Mouse (Mus musculus) liver, embryonic 12.5 days (tissue): ENCODE results near the gene Mid1. TPM values are rescaled to one million over a fixed set of nuclear protein-coding genes. Genes with fewer than 3 reads are reported as not detected.

Experiments used
- ATAC-seq: fragments of 200-750 bp; cut with Nextera tagmentation; 2 replicates; pipeline ENCODE4 v1.8.0; 2017; ENCODE audit warnings: moderate number of reproducible peaks, mild to moderate bottlenecking, moderate library complexity
- H3K27ac ChIP-seq: fragments of 300-500 bp; sonication (generic); 2 replicates; pipeline ENCODE4 v1.5.1; 2016; ENCODE audit warnings: mild to moderate bottlenecking
- H3K27me3 ChIP-seq: fragments of 300-500 bp; sonication (generic); replicated peaks from 2 replicates; pipeline ENCODE4 v1.6.1; 2016; ENCODE audit warnings: mild to moderate bottlenecking, moderate library complexity
- H3K36me3 ChIP-seq: fragments of 300-500 bp; sonication (generic); 2 replicates; pipeline ENCODE4 v1.6.1; 2016; ENCODE audit warnings: mild to moderate bottlenecking, moderate library complexity
- H3K4me1 ChIP-seq: fragments of 300-500 bp; sonication (generic); 2 replicates; pipeline ENCODE4 v1.6.1; 2016
- H3K4me2 ChIP-seq: fragments of 300-500 bp; sonication (generic); 2 replicates; pipeline ENCODE4 v1.6.1; 2016; ENCODE audit warnings: mild to moderate bottlenecking, moderate library complexity
- H3K4me3 ChIP-seq: fragments of 300-500 bp; sonication (generic); 2 replicates; pipeline ENCODE4 v1.5.1; 2016; ENCODE audit warnings: mild to moderate bottlenecking, moderate library complexity
- H3K9ac ChIP-seq: fragments of 300-500 bp; sonication (generic); 2 replicates; pipeline ENCODE4 v1.6.1; 2016; ENCODE audit warnings: mild to moderate bottlenecking, moderate library complexity
- H3K9me3 ChIP-seq: fragments of 300-500 bp; sonication (generic); replicated peaks from 2 replicates; pipeline ENCODE4 v1.6.1; 2016; ENCODE audit warnings: mild to moderate bottlenecking, moderate library complexity
- WGBS: fragments of 180-500 bp; shearing (Covaris S2); methylation state at CpG from one replicate; pipeline ENCODE4 v1.1.7; 2016; ENCODE audit not compliant: insufficient replicate concordance; 5-methylcytosine and 5-hydroxymethylcytosine counted together
- polyA plus RNA-seq: library from polyadenylated mRNA; unstranded; fragments of >200 nt; fragmentation: Nextera tagmentation; extraction: Ambion mirVana; gene quantifications from 2 replicates; pipeline ENCODE4 v1.2.1, GENCODE M21; 2016

Gene Mid1
- polyA plus RNA-seq, 1 experiment from 2014 or later = 3.3 TPM

DNA sequence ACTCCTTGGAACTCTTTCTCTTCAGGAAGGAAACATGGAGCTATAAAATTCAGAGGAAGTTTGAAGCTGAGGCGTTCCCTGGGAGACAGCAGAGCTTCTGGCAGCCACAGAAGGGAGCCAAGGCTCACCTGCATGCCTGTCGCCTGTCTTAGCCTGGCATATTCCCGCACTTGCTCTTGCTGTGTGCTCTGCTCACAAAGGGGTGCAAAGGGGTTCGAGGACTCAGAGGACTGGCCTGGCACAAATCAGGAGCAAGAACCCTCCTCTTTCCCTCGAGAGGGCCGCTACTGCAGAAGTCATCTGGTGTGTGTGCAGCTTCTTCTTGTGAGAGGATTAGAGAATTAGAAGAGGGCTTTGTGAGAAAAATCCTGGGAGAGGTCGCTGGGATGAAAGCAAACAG, 142.7 kb downstream of the Mid1 start:
- Histone ChIP-seq H3K9ac (no peak overlapping the region), H3K27ac (no peak overlapping the region), H3K4me2 (no peak overlapping the region), H3K36me3 (no peaks in the 10 kb centered on the region), H3K4me1 (no peaks in the 10 kb centered on the region), H3K27me3 (no peaks in the 10 kb centered on the region), H3K4me3 (no peak overlapping the region), H3K9me3 (no peaks in the 10 kb centered on the region)
- WGBS = 32% methylated on average over 7 of the region's 7 CpGs
- no peak for ATAC-seq

DNA sequence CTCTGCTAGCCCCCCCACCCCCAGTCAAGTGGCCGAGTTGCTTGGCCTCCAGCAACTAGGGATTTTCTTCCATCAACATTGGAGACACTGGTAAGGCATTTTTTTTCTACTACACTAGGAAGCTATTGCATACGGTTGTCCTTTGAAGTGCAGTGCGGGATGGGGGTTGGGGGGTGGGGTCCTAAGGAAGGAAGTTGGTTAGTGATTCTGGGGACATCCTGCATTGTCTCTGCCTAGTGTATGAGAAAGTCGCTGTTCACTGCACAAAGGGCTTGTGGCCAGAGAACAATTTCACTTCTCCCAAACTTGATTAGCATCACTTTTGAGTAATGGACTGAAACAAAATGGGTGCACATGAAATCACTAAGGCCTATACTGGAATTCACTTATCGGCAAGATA, 143.1 kb downstream of the Mid1 start:
- no peaks in the 10 kb centered on the region for H3K27me3 ChIP-seq
- H3K27ac ChIP-seq = no peak overlapping the region
- WGBS = 27% methylated on average over 5 of the region's 5 CpGs
- no peaks in the 10 kb centered on the region for H3K36me3 ChIP-seq
- H3K4me1 ChIP-seq = no peaks in the 10 kb centered on the region
- H3K9ac ChIP-seq = no peak overlapping the region
- ATAC-seq = no peak
- no peak overlapping the region for H3K4me3 ChIP-seq
- H3K9me3 ChIP-seq = no peaks in the 10 kb centered on the region
- H3K4me2 ChIP-seq = no peak overlapping the region

DNA sequence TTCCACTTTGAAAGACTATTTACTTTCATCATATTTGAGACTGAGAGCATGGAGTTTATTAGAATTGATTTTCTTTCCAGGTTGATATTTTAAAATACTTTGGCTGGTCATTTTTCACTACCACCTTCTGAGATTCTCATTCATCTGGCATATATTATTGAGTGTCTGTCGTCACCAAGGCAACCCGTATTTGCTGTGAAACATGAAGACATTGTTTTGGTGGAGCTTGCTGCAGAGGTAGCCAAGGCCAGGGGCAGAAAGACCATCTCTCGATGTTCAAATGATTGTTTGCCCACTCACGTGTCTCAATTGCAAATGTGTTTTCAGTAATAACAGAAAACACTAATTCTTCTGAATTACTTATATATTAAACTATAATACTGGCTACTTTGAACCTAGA, 145.1 kb downstream of the Mid1 start:
- Histone ChIP-seq H3K4me2 (no peak overlapping the region), H3K27me3 (no peaks in the 10 kb centered on the region), H3K27ac (no peak overlapping the region), H3K9ac (no peak overlapping the region), H3K4me1 (no peaks in the 10 kb centered on the region), H3K36me3 (no peaks in the 10 kb centered on the region), H3K9me3 (no peaks in the 10 kb centered on the region), H3K4me3 (no peak overlapping the region)
- 61% methylated on average over 4 of the region's 4 CpGs for WGBS
- no peak for ATAC-seq

DNA sequence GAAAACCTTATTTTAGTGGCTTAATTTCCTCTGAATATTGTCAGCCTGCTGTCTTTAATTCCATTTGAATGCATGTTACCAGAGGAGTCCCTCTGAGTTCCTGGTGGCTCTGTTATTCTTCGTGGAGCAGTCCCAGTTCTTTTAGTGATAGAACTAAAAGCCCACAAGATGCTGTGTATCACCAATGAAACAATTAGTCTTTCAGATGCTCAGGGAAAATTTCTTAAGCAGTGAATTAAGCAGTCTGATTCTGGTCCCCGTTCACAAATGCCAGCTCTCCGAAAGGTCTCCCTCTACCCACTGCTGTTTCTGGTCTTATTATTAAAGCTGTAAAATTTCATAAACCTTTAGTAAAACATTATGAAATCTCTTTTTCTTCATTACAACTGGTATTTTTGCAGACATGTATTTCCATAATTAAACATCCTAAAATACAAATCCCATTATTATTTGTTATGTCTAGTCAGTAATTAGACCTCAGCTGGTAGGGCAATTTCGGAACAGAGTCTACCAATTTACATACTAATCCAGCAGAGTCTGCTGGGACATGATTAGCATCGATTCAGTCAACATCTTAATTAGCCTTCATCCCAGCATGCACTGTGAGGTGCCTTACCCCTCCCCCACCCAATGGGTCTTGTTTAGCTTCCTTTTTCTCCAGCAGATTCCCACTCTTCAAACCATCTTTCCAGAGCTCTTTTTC, 153.1 kb downstream of the Mid1 start:
- Histone ChIP-seq H3K4me1 (no peaks in the 10 kb centered on the region), H3K9me3 (no peaks in the 10 kb centered on the region), H3K36me3 (no peaks in the 10 kb centered on the region), H3K9ac (no peak overlapping the region), H3K4me2 (no peak overlapping the region), H3K4me3 (no peak overlapping the region), H3K27me3 (no peaks in the 10 kb centered on the region), H3K27ac (no peak overlapping the region)
- WGBS = 62% methylated on average over 5 of the region's 5 CpGs
- no peak for ATAC-seq

DNA sequence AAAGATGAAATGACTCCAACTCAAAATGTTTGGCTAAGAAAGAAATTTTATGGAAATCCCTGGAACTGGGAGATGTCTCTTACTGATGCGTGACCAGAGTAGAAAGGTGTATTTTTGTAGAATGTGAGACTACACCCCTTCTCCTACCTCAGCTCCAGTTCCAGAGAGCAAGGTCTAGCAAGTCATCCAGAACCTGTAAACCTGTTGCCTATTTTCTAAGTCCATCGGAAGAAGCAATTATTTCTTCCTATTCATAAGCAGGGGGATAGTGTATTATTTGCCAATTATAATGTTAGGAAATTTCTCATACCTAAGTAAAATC, 153.6 kb downstream of the Mid1 start:
- ATAC-seq = no peak
- no peak overlapping the region for H3K27ac ChIP-seq
- no peak overlapping the region for H3K9ac ChIP-seq
- H3K9me3 ChIP-seq = no peaks in the 10 kb centered on the region
- 76% methylated on average over 2 of the region's 2 CpGs for WGBS
- no peak overlapping the region for H3K4me2 ChIP-seq
- H3K4me3 ChIP-seq = no peak overlapping the region
- H3K27me3 ChIP-seq = no peaks in the 10 kb centered on the region
- H3K4me1 ChIP-seq = no peaks in the 10 kb centered on the region
- no peaks in the 10 kb centered on the region for H3K36me3 ChIP-seq

DNA sequence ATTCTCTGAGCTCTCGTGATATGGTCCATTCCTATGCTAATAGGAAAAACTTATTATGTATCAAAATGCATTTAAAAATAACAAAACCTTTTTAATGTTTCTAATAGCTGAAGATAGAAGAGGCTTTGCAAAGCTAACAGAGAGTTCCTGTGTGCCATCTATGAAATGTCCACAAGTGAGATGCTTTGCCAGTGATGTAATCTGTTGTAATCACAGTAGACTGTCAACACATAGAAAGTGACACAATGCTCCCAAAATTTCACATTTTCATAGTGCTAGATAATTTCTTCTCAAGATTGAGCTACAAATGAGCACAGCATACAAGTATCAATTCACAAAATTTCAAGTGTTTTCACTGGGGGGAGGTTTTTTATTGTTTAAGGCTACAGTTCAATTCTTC, 158.3 kb downstream of the Mid1 start:
- no peak for ATAC-seq
- WGBS = 53% methylated on average over 1 of the region's 1 CpGs

DNA sequence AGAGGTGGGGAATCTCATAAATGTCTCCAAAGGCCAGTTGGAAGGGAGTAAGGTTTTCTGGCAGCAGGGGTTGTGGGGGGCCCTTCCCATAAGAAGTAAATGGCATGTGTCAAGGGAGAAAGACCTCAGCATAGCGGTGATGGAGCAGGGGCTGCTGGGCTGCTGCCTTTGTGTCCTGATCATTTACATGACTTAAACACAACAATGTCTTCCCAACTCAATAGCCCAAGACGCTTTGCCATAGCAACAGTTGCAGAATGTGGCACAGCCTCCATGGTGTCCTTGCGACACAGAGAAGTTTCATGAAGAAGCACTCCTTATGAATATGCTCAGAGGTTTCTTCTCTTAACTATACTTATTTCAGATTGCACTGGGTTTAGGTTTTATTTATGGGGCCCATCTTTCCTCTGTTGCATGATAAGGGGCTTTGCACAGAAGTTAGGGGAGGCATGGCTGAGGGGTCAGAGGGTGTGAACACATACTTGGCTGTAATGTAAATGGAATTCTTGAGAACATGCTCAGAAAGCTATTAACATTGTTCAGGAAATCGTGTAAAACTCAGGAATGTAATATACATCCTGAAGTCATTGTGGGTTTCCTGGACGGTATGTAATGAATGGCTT, 159.3 kb downstream of the Mid1 start:
- H3K27ac ChIP-seq = no peak overlapping the region
- H3K4me3 ChIP-seq = no peak overlapping the region
- H3K4me1 ChIP-seq = no peaks in the 10 kb centered on the region
- no peaks in the 10 kb centered on the region for H3K36me3 ChIP-seq
- H3K27me3 ChIP-seq = peaks cover 6% of the 10 kb centered on the region; the same call in 1 of the 2 replicates
- ATAC-seq = no peak
- H3K9me3 ChIP-seq = no peaks in the 10 kb centered on the region
- WGBS = 49% methylated on average over 5 of the region's 5 CpGs
- H3K9ac ChIP-seq = no peak overlapping the region
- H3K4me2 ChIP-seq = no peak overlapping the region

More for the DNA sequence above, 158.3 kb downstream of the Mid1 start:
- Histone ChIP-seq H3K9me3 (no peaks in the 10 kb centered on the region), H3K4me2 (no peak overlapping the region), H3K9ac (no peak overlapping the region), H3K4me3 (no peak overlapping the region), H3K4me1 (no peaks in the 10 kb centered on the region), H3K36me3 (no peaks in the 10 kb centered on the region), H3K27me3 (peaks cover 6% of the 10 kb centered on the region; the same call in 1 of the 2 replicates), H3K27ac (no peak overlapping the region)

DNA sequence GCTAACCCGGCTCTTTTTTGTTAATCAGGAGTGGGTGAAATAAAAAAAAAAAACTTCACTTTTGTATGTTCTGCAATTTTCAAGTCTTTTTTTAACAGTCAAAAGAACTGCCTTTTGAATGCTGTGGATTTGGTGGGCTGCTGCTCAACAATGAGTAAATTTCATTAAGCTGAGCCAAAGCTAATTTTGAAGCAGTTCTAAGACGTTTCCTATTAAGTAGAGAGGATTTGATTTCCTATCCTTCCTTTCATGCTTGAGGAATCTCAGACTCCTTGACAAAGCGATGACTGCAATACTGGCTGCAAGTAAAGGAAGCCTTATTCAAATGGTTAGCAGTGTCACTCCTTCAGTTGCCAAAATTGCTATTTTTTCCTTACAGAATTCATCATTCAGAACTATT, 161.2 kb downstream of the Mid1 start:
- no peak overlapping the region for H3K9ac ChIP-seq
- H3K4me1 ChIP-seq = no peaks in the 10 kb centered on the region
- 58% methylated on average over 3 of the region's 3 CpGs for WGBS
- no peak for ATAC-seq
- H3K4me2 ChIP-seq = no peak overlapping the region
- H3K36me3 ChIP-seq = no peaks in the 10 kb centered on the region
- H3K4me3 ChIP-seq = no peak overlapping the region
- peaks cover 6% of the 10 kb centered on the region; the same call in 1 of the 2 replicates for H3K27me3 ChIP-seq
- H3K9me3 ChIP-seq = no peaks in the 10 kb centered on the region
- no peak overlapping the region for H3K27ac ChIP-seq

DNA sequence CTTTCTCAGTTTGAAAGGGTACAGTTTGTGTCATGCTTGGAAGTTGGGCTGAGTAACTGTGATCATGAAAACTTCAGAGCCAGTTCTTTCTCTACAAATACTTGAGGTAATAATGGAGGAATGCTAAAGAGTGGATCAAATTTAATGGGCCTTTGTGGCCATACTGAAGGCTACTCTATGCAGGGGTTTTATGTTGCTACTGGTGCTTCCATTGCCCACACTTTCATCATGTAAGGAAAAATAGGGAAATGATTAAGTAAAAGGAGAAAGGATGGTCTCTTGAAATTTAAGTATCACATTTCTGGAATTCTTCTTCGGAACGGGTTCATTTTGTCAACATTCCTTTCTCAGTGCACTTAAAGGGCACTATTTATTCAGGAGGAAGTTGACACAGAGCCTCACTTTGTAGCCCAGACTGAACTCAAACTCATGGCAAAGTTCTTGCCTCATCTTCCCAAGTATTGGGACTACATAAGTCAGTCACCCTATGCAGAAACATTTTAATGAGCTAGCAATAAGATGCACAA, 176.3 kb downstream of the Mid1 start:
- no peak overlapping the region for H3K27ac ChIP-seq
- H3K4me2 ChIP-seq = no peak overlapping the region
- H3K4me3 ChIP-seq = no peak overlapping the region
- H3K9me3 ChIP-seq = no peaks in the 10 kb centered on the region
- ATAC-seq = no peak
- no peak overlapping the region for H3K9ac ChIP-seq
- 37% methylated on average over 2 of the region's 2 CpGs for WGBS
- H3K36me3 ChIP-seq = no peaks in the 10 kb centered on the region
- no peaks in the 10 kb centered on the region for H3K4me1 ChIP-seq
- peaks cover 10% of the 10 kb centered on the region; the same call in 1 of the 2 replicates for H3K27me3 ChIP-seq

DNA sequence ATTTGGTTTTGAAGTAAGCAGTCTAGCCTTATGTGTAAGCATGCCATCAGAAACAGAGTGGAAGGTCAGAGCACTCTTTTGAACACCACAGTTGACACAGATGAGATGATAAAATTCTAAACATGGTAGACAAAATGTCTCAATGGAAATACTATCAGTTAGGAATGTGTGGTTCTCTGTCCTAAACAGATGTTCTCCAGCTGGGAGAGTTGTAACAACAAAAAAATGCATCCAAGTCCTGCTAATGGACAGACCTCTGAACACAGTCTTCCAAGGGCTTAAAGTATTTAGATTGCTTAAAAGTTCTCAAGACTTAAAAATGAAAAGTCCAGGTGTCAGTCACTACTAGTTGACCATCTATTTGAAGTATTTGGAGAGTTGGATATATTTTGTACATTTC, 177.4 kb downstream of the Mid1 start:
- no peak for ATAC-seq
- no peak overlapping the region for H3K27ac ChIP-seq
- peaks cover 10% of the 10 kb centered on the region; the same call in 1 of the 2 replicates for H3K27me3 ChIP-seq
- no peaks in the 10 kb centered on the region for H3K4me1 ChIP-seq
- H3K9me3 ChIP-seq = no peaks in the 10 kb centered on the region
- H3K4me3 ChIP-seq = no peak overlapping the region
- no peak overlapping the region for H3K9ac ChIP-seq
- no peak overlapping the region for H3K4me2 ChIP-seq
- no peaks in the 10 kb centered on the region for H3K36me3 ChIP-seq

DNA sequence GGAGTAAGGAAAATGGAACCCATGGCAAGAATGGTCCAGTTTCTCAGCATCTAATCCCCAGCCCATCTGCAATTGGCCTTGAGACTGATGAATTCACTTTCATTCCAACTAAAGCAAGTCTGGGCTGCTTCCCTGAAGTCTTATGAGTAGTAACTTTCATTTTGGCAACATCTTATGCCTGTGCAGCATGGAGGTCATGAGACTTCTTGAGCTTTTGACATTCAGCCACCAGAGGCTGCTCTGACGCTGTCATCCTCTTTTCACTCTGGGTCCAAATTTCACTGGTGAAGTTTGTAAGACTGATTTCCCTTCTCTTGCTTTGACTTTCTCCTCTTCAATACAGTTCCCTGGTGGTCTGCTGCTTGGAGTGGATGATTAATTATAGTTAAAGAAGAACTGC, 177.8 kb downstream of the Mid1 start:
- Histone ChIP-seq H3K4me1 (no peaks in the 10 kb centered on the region), H3K4me2 (no peak overlapping the region), H3K9ac (no peak overlapping the region), H3K27me3 (peaks cover 6% of the 10 kb centered on the region; the same call in 1 of the 2 replicates), H3K9me3 (no peaks in the 10 kb centered on the region), H3K27ac (no peak overlapping the region), H3K36me3 (no peaks in the 10 kb centered on the region), H3K4me3 (no peak overlapping the region)
- 46% methylated on average over 1 of the region's 1 CpGs for WGBS
- no peak for ATAC-seq

DNA sequence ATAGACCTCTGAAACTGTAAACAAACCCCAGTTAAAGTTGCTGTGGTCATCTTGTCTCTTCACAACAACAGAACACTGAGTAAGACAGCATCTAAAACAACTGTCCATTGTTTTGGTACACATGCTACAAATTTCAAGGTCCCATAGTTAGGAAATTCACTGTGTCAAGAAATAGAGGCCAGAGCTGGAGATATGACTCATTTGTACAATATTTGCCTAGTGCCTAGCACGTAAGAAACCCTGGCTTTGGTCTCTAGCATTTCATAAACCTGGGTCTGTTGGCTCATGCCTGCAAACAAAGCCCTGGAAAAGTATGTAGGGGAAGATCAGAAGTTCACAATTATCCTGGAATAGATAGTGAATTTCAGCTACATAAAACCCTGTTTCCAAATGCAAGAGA, 178.8 kb downstream of the Mid1 start:
- no peak overlapping the region for H3K9ac ChIP-seq
- no peaks in the 10 kb centered on the region for H3K4me1 ChIP-seq
- H3K27me3 ChIP-seq = peaks cover 6% of the 10 kb centered on the region; the same call in 1 of the 2 replicates
- no peak overlapping the region for H3K27ac ChIP-seq
- H3K9me3 ChIP-seq = no peaks in the 10 kb centered on the region
- H3K36me3 ChIP-seq = no peaks in the 10 kb centered on the region
- 57% methylated on average over 1 of the region's 1 CpGs for WGBS
- ATAC-seq = no peak
- no peak overlapping the region for H3K4me3 ChIP-seq
- H3K4me2 ChIP-seq = no peak overlapping the region
